Mouse (Mus musculus) right cerebral cortex, postnatal 14 days (tissue): ENCODE data around the gene Bmp6.
A peak's percentile ranks its signal among the peaks of the same experiment; 100 is the strongest.

Experiments used
- DNase-seq: peaks from one replicate; pipeline ENCODE4 v3.0.0; 2022

The Bmp6 gene

DNA sequence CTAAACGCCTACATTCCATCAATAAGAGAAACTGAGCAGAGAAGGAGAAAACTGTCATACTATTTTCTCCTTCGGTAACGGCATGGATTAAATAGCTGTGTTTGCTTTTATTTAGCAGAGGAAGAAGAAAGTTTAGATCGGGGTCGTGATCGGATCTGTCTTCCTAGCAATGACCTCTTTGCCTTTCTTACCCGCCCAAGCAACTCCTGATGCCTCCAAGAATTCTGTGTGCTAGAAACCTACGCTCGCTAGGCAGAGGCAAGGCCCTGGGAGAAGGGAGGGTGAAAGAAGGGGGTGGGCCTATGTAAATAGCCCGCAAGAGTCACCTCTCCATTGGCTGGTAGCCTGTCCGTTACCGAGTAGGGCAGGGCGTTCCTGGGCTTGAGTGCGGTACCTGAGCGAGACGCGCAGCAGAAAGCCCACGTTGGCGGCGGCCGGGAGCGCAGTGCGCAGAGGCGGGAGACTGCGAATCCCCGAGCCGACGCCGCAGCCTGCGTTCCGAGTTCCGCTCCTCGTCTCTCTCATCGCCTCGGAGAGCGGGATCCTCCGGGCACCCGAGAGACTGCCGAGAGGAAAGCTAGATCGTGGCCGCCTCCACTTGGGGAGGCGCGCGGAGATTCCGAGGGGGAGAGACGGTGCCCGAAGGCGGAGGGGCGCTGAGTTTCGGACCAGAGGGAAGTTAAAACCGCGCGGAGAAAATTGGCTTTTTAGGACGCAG, at the start of gene Bmp6:
Gene Bmp6, plus strand, starts transcription at position 395 of the 718 bp plus-strand sequence.
- DNase-seq = peak; percentile 71

DNA sequence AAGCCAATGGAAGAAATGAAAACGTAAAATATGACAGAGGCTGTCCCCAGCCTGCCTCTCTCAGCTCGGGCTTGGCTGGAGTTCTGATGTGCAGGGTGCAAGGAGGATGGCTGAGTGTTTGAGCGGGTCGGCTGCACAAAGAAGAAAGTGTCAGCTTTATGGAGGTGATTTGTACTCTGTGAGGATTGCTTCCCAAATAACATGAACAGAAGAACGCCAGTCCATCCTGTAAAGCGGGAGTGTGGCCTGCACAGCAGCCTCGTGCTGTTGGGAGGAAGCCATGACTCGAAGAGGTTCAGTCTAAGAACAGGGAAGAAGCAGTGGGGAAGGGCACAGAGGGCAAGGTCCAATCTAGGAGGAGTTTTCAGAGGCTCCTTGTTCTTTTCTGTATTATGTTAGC, 48.7 kb upstream of the Bmp6 start:
- no peak for DNase-seq

DNA sequence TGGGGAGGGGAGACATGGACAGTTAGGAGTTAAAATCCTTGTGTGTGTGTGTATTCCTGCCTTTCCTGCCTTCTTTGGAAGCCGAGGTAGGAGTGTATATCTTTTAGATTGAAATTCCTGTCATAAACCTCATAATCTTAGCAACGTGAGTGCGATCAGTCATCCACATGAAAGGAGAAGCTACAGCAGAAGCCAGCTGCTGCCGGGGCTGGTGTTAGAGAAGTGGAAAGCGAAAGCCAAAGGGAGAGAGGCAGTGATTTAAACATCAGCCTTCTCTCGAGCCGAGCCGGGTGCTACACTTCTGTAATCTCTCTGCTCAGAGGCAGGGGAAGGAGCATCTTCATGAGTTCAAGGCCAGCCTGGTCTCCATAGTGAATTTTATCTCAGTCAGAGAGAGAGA, 48.3 kb upstream of the Bmp6 start:
- DNase-seq = peak; percentile 12

DNA sequence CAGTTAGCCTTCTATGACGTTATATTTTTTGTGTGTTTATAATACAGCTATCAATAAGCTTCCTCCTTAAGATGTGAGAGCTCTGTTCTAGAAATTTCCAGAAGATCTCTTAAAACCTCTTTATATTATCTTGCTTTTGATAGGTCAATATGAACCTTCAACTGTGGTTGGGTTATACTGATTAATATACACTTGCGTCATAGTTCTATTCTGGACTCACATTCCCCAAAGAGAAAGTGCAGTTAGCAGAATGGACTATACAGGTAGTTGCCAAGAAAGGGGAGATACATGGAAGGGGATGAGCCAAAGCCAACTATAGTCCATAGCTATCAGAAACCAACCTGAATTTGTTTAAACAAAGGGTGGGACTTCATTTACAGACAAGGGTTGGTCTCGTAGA, 33.8 kb upstream of the Bmp6 start:
- no peak for DNase-seq

DNA sequence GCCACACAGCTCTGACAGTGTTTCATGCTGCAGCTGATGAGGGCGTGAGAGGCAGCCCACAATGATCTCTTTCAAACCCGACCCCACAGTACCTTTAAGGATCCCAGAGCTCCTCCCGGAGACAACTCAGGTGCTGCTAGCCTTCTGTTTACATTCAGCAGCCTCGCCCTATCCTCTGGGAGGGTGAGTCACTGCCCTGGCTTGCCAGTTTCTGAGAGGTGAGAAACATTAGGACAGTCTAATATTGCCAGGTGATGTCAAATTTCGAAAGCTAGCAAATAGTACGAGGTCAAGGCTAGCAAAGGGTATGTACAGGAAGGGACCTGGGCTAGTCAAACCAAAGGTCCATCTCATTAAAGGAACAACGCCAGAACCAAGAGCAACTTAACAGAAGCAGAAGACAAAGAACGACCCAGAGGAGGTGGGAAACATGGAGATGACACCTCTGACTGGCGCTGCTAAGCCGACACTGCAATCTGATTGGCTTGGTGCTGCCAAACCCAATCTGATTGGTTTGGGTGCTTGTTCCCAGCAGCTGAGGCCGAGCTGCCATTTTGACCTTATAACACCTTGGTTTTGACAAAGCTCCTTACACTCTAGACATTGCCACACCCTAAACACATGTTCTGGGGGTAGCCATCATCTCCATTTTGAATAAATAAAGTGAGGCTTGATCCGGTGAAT, 32.4 kb upstream of the Bmp6 start:
- DNase-seq = no peak

DNA sequence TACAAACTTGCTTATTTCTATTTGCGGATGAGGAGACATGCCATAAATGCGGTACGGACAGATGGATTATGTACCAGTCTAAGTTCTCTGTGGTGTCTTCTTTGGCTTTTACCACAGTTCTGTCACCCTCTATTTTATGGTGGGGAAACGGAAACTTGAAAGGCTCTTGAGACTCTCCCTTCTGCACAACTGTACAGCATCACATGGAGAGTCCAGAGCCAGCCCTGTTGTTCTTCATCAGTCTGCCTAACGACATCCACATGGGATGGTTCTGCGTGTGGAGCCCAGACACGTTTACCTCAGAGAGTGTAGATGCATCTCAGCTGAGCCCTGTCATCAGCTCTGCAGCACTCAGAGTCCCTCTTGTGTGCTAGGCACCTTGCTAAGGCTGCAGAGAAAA, 30.3 kb upstream of the Bmp6 start:
- no peak for DNase-seq

DNA sequence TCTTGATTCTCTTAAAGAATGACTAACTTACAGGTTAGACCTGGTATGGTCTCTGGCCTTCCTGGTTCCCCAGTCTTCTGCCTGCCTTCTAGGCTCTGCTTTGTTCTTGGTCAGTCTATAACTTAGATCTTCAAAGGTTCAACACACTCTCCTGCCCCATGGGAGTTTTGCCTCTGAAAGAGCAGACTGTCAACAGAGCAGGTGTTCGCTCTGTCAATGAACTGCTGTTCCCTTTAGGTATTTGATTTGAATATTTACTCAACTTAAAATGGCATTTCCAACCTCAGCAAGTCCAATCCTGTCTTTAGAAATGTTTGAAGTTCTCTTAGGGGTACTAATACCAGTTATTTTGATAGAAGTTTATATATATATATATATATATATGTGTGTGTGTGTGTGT, 26.5 kb upstream of the Bmp6 start:
- DNase-seq = no peak

DNA sequence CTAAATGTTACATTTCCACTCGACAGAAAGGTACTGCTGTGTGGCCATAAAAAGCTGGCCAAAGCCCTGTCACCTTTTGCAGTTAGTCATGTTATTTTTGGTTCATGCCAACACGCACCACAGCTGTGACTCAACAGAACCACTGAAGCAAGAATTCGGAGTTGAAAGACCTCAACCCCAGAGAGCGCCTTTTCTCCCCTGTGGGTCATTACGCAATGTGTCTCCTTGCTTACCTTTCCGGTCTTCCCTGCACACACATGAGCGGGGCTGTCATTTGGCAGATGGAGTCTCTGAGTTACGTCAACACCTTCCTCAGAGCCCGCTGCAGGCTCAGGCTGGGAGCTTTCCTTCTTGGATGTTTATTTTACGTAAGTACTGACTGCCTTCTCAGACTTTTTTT, 24.6 kb upstream of the Bmp6 start:
- DNase-seq = no peak

DNA sequence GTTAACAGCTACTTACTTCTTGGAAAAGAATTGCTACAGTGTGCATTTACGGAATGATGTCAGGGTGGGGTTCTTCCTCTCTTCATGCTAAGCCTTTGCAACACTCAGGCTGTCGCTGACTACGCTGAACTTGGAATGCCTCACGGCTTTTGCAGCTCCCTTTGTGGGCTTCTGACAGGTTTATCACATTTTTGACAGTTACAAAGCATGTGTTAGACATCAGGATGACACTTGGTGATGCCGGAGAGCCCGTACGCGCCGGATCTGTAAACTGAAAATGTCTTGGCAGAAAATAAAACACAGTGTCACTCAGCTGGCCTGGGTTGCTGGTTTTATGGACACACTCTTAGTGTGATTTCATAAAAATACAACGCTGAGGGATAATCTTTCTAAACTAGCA, 20.5 kb upstream of the Bmp6 start:
- DNase-seq = no peak

DNA sequence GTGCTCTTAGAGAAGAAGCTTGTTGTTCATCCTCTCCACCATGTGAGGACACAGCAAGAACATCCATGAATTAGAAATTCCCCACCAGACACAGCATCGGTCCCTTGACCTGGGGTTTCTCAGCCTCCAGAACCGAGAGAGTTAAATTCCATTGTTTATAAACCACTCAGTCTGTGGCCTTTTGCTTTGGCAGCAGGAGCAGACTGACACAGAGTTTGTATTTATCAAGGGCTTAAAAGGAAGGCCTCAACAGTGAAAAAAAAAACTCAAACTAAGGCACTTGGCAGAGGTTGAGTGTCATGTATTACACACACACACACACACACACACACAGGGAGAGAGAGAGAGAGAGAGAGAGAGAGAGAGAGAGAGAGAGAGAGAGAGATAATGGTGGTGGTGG, 17.5 kb upstream of the Bmp6 start:
- DNase-seq = no peak

DNA sequence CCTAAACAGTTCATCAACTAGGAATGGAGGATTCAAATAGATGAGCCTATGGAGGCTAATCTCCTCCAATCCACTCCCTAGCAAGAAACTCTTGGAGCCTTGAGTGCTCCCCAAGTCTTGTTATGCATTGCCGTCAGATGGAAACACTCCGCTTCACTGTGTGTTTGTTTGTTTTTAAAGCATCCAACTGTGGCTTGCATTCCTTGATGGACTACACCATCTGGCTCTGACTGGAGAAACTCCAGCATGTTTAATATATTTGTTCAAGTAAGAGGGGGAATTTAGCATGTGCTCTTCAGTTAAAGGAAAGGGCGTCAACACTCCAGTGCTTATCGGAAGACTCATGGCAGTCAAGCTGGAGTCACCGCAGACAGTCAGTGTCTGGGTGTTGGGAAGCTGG, 11.4 kb upstream of the Bmp6 start:
- DNase-seq = no peak

DNA sequence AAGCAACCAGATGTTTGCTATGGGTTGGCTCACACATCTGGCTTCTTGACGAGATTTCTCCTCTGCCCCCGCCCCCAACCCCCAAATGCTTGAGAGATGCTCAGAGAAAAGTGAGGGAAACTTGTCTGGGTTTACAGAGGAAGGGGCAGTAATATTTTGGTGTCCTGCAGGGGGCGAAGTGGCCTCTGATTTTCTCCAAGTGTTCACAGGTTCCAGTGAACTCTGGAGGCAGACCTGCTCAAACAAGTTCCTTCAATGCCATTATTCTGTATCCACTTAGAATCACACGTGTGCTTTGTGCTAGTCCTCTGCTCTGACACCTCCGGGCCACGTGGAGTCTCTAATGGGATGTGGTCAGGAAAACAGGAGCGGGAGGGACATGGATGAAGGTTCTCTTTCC, 2.3 kb upstream of the Bmp6 start:
- peak; percentile 51 for DNase-seq

DNA sequence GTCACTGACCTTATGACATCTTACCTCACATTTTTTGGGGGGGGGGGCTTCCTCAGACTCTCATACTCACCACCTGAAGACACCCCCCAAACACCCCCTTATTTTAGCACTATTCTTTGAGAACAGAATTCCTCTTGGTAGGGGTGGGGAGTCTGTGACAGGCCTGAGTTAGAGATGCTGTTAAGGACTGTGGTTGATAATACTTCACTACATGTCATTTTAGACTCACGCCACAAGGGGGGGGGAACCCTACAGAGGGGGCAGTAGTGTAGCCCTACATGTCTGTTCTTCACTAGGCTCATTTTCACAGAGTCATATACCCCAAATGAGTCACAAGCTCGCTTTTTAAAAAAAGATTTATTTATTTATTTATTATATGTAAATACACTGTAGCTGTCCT, 1.7 kb upstream of the Bmp6 start:
- DNase-seq = no peak

DNA sequence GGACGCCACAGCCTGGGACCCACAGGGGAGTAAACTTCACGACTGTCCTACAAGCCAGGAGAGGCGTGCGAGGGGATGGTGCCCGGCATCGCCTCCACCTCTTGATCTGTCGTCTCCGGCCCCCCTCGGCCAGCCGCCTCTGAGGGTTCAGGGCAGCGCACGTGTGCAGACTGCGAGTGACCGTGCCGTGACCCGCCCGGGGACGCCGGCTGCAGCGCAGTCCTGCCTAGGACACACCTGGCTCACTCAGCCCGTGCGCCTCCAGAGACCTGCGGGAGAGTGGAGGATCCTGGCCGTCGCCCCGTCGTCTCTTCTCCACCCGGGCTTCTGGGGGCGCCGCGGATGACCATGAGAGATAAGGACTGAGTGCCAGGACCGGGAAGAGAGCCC, 519 bp downstream of the Bmp6 start:
- no peak for DNase-seq

DNA sequence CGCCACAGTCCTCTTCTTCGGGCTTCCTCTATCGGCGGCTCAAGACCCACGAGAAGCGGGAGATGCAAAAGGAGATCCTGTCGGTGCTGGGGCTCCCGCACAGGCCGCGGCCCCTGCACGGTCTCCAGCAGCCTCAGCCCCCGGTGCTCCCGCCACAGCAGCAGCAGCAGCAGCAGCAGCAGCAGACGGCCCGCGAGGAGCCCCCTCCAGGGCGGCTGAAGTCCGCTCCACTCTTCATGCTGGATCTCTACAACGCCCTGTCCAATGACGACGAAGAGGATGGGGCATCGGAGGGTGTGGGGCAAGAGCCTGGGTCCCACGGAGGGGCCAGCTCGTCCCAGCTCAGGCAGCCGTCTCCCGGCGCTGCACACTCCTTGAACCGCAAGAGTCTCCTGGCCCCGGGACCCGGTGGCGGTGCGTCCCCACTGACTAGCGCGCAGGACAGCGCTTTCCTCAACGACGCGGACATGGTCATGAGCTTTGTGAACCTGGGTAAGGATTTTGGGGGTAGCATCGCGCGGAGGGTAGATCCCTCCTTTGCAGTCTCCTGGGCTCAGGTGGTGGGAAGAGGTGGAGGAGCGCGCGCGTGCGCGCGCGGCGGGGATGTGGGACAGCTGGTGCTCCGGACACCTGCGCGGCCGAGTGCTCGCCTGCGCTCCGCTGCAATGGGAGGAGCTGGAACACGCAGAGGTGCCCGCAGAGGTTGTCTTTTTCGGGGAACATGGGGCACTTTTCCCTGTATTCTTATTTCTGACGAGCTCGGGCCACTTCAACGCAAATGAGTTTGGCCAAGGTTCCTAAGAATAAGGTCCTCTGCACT, 1.4 kb downstream of the Bmp6 start:
- DNase-seq = no peak

DNA sequence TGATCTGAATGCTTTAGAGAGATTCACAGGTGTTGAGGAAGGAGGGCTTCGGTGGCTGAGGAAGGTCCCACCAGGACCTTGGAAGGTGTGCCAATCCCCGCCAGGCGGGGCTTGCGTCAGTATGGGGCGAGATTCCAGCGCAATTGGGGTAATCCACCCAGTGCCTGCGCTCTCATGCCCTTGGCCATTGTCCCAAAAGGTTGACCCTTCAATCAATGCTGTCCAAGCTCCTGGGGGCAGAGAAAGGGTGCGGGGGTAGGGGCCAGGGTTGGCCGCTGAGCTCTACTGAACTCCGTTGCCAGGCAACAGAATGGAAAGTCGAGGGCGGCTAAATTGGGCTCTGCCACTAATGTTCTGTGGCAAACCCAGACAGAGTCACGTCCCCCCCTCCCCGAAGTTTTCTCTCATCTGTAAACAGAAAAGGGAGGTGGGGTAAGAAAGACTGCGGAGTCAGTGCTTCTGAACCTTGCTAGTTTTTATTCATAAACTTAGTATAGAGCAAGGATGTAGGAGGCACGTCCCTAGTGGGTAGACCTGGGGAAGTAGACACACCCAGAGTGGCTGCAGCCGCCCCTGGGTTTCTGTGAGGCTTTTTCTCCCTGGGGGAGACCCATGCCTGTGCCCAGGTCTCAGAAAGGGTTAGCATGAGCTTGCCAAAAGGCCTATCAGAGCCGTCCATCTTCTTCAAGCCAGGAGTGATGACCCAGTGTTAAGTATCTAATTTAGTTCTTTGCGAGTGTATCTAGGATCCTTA, 2.3 kb downstream of the Bmp6 start:
- DNase-seq = no peak

DNA sequence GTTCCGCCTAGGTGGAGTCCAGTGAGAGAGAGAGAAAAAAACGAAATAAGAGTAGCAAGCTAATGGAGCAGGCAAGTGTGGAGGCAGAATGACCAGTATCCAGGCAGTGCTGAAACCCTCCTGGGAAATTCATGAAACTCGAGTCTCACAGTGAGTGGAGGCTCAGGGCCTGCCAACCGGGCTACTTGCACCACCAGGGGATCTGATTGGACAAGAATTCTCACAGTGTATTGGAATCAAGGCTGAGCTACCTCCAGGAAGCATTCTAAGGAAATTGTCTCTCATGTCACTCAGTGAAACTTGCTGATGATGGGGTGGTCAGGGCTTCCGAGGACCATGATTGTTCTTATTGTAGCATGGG, 2.8 kb downstream of the Bmp6 start:
- DNase-seq = no peak

DNA sequence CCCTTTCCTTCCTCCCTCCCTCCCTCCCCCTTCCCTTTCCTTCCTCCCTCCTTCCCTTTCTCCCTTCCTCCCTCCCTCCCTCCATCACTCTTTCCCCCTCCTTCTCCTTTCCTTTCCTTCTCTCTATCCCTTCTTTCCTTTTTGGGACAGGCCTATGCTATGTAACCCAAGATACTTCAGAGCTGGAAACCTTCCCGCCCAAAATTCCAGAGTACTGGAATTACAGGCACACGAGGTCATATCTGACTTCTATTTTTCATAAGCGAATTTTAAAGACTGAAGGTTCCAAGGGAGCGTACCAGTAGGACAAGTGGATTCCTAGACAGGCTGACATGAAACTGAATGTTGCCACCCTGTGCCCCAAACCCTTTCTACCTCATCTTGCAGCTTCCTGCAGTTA, 4.1 kb downstream of the Bmp6 start:
- DNase-seq = no peak

DNA sequence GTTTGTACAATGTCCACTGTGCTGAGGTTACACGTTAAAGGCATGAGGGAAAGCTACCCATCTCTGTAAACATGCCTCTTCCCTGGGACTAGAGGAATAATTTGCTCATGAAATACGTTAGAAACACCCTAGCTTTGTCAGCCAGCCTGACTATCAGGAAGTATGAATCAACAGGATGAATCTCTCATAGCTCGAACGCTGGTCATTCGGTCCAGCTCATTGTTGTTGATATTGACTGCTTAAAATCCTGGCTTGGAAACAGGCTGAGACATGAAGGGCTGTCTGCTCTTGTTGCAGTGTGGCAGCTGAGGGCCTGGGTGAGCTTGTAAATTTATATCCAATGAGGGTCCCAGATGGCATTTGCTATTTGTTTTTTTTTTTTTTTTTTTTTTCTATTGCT, 4.9 kb downstream of the Bmp6 start:
- DNase-seq = no peak

DNA sequence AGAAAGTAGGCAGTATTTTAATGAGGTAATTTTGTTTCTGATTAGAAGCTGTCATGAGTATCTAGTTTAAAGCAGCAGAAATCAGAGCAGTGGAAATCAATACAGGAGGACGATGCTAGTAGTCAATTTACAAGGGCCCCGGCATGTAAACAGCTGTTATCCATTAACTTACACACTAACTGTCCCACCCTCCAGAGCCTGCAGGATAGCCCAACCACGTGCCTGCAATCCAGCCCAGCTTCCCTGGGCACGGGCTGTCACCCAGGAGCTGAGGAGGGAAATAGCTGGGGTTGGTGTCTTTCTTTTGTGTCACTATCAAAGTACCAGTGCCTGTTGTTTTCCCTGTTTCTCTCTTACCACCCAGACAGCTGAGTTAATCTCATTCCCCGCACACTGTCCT, 7.1 kb downstream of the Bmp6 start:
- no peak for DNase-seq

DNA sequence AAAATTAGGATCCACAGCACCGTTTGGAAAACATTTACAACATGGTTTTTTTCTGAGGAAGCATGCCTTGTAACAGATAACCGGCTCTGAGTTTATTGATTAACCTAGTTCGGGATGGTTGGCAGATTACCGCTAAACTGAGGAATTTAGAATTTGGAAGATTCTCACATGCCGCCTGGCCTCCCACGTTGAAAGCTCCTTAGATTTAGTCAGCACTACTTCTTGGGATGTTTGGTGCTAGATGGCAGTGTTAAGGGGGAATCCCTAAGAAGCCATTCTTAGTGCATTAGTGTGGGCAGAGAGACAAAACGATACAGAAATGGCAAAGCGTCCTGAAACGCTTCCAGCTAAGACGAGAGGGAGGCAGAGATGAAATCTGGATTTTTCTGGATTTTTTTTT, 8.1 kb downstream of the Bmp6 start:
- no peak for DNase-seq

DNA sequence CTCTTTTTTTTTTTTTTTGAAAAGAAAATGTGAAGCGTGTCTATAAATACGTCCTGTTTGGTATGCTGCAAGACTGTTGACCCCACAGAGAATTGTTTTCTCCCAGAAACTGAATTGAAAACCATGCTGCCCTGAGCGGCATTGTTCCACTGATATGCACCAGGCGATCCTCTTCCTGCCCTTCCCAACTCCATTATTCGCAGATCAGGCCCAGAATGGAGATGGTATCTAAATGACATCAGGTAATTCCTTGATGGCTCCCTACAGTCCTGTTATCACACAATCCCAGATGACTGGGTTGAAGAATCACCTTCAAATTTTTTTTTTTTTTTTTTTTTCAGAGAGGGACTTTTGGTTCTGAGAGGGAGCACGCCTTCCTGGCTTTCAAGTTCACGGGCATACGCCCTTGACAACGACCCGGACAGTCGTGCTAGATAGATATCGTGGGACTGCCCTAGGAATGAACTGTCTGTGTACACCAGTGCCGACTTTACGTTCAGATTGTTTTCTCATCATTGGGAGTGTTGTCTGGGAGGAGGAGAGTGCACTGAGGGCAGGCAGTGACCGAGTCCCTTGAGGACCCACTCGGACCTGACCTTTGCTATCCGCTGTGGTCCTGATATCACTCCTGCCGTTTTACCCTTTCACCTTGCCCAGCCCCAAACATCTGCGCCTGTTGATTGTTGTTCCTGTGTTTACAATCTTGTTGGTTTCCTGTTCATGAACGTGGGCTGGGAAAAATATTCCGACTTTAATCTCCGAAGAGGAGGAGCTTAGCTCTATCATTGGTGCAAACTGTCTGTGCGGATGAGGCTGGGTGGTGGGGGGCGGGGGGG, 8.7 kb downstream of the Bmp6 start:
- DNase-seq = no peak

DNA sequence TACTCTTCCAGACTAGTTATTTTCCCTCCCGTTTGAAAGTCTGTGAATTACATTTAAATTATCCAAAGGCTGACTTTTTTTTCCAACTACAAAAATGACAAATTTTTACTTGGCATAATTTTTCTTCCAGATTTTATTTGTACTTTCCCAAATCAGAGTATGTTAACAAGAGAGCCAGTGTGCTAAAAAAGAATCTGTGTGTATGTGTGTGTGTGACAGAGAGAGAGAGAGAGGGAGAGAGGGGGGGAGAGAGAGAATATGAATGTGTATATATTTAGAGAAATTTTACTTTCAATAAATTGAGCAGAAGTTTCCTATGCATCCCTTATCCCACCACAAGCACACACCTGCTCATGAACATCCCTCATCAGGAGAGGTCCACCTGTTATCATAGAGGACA, 9.4 kb downstream of the Bmp6 start:
- no peak for DNase-seq
